Mouse (Mus musculus) ES-Bruce4 (cell line): ENCODE measurements around the gene Begain. TPM values are rescaled to one million over a fixed set of nuclear protein-coding genes. Genes with fewer than 3 reads are reported as not detected.

Experiments
- H3K27ac ChIP-seq: 2 replicates; pipeline ENCODE4 v1.5.1; 2012; ENCODE audit warnings: low read length, inconsistent platforms; ENCODE audit not compliant: insufficient read depth
- H3K27me3 ChIP-seq: 2 replicates; pipeline ENCODE4 v1.6.1; 2012; ENCODE audit warnings: mild to moderate bottlenecking, low read length, inconsistent platforms; ENCODE audit not compliant: control insufficient read depth, poor library complexity, insufficient read depth, severe bottlenecking
- H3K36me3 ChIP-seq: 2 replicates; pipeline ENCODE4 v1.6.1; 2012; ENCODE audit warnings: inconsistent platforms, mild to moderate bottlenecking, low read length, moderate library complexity; ENCODE audit not compliant: control insufficient read depth, poor library complexity, insufficient read depth, severe bottlenecking
- H3K4me1 ChIP-seq: one replicate; pipeline ENCODE4 v1.8.1; 2011; ENCODE audit warnings: low read length; ENCODE audit not compliant: control insufficient read depth, insufficient read depth
- H3K4me3 ChIP-seq: 2 replicates; pipeline ENCODE4 v1.5.1; 2011; ENCODE audit warnings: low read depth, mild to moderate bottlenecking, low read length
- H3K9ac ChIP-seq: 2 replicates; pipeline ENCODE4 v1.6.1; 2012; ENCODE audit warnings: low read depth, mild to moderate bottlenecking, inconsistent platforms; ENCODE audit not compliant: poor library complexity, severe bottlenecking
- H3K9me3 ChIP-seq: replicated peaks from 2 replicates; pipeline ENCODE4 v1.6.1; 2012; ENCODE audit warnings: mild to moderate bottlenecking, low read length, inconsistent platforms; ENCODE audit not compliant: control insufficient read depth, poor library complexity, insufficient read depth, severe bottlenecking
- CTCF ChIP-seq: IDR thresholded peaks from one replicate; pipeline ENCODE4 v1.8.1; 2011; ENCODE audit warnings: low read depth, low read length
- EP300 ChIP-seq: IDR thresholded peaks from 2 replicates; pipeline ENCODE4 v1.6.1; 2011; ENCODE audit warnings: low read depth, low read length; ENCODE audit not compliant: insufficient read depth
- POLR2A ChIP-seq: IDR thresholded peaks from one replicate; pipeline ENCODE4 v1.8.1; 2011; ENCODE audit warnings: low read length; ENCODE audit not compliant: insufficient read depth
- polyA plus RNA-seq: library from polyadenylated mRNA; stranded (reverse); fragments of >200 nt; gene quantifications from 2 replicates; pipeline ENCODE4 v1.2.4, GENCODE M21; 2011; ENCODE audit warnings: low read depth; ENCODE audit not compliant: missing spikeins, insufficient read depth, insufficient read length

The Begain gene
- polyA plus RNA-seq, 1 experiment = 2.8 TPM

GRCm38 (mm10) chr12:108993046-108993445 lies 75.0 kb downstream of the Begain start:
- TF ChIP-seq EP300 (no peak), POLR2A (no peak), CTCF (no peak)
- Histone ChIP-seq H3K9ac (no peak overlapping the region), H3K4me1 (no peaks in the 10 kb centered on the region)

GRCm38 (mm10) chr12:108990425-108990824 lies 77.6 kb downstream of the Begain start:
- Histone ChIP-seq H3K4me1 (no peaks in the 10 kb centered on the region), H3K27ac (no peak overlapping the region), H3K9ac (no peak overlapping the region), H3K9me3 (no peaks in the 10 kb centered on the region), H3K27me3 (no peaks in the 10 kb centered on the region), H3K36me3 (no peaks in the 10 kb centered on the region), H3K4me3 (no peak overlapping the region)
- TF ChIP-seq POLR2A (no peak), CTCF (no peak), EP300 (no peak)

More at GRCm38 (mm10) chr12:108993046-108993445, 75.0 kb downstream of the Begain start:
- no peak overlapping the region for H3K27ac ChIP-seq
- H3K36me3 ChIP-seq = no peaks in the 10 kb centered on the region
- no peaks in the 10 kb centered on the region for H3K27me3 ChIP-seq
- no peaks in the 10 kb centered on the region for H3K9me3 ChIP-seq
- H3K4me3 ChIP-seq = no peak overlapping the region

- no peaks in the 10 kb centered on the region for H3K9me3 ChIP-seq
- H3K27ac ChIP-seq = no peak overlapping the region
- no peak overlapping the region for H3K4me3 ChIP-seq
- no peaks in the 10 kb centered on the region for H3K36me3 ChIP-seq
- H3K9ac ChIP-seq = no peak overlapping the region
- H3K27me3 ChIP-seq = no peaks in the 10 kb centered on the region
- no peaks in the 10 kb centered on the region for H3K4me1 ChIP-seq
- TF ChIP-seq EP300 (no peak), CTCF (no peak)
These were observed 80.6 kb downstream of the Begain start for GRCm38 (mm10) chr12:108987448-108987847.

- no peak overlapping the region for H3K27ac ChIP-seq
- no peaks in the 10 kb centered on the region for H3K9me3 ChIP-seq
- TF ChIP-seq CTCF (no peak), EP300 (no peak), POLR2A (no peak)
- no peaks in the 10 kb centered on the region for H3K4me1 ChIP-seq
- H3K4me3 ChIP-seq = no peak overlapping the region
- H3K27me3 ChIP-seq = no peaks in the 10 kb centered on the region
- H3K9ac ChIP-seq = no peak overlapping the region
- no peaks in the 10 kb centered on the region for H3K36me3 ChIP-seq
These were observed 83.0 kb downstream of the Begain start for GRCm38 (mm10) chr12:108985025-108985424.

GRCm38 (mm10) chr12:108984471-108984870 lies 83.5 kb downstream of the Begain start:
- Histone ChIP-seq H3K4me3 (no peak overlapping the region), H3K9me3 (no peaks in the 10 kb centered on the region), H3K4me1 (no peaks in the 10 kb centered on the region), H3K36me3 (no peaks in the 10 kb centered on the region), H3K27me3 (no peaks in the 10 kb centered on the region), H3K9ac (no peak overlapping the region), H3K27ac (no peak overlapping the region)
- TF ChIP-seq CTCF (no peak), POLR2A (no peak), EP300 (no peak)

- Histone ChIP-seq H3K27ac (no peak overlapping the region), H3K36me3 (no peaks in the 10 kb centered on the region), H3K4me1 (no peaks in the 10 kb centered on the region), H3K4me3 (no peak overlapping the region), H3K27me3 (no peaks in the 10 kb centered on the region), H3K9ac (no peak overlapping the region), H3K9me3 (no peaks in the 10 kb centered on the region)
- no peak for TF ChIP-seq POLR2A
These were observed 84.5 kb downstream of the Begain start for GRCm38 (mm10) chr12:108983496-108983895.
